Mouse (Mus musculus) adrenal gland, postnatal 10 days (tissue): ENCODE data around the gene Adam23. TPM values are rescaled to one million over a fixed set of nuclear protein-coding genes. Genes with fewer than 3 reads are reported as not detected.

Experiments
- DNase-seq: peaks from one replicate; pipeline ENCODE4 v3.0.0; 2021; ENCODE audit warnings: mixed read lengths
- long read RNA-seq, 2 experiments: library from polyadenylated mRNA; stranded (forward); transcript quantifications; one replicate each; pipeline ENCODE4 v2.0.0; 2021
- total RNA-seq, 2 experiments: library from RNA; stranded (reverse); gene quantifications; 2 replicates each; pipeline ENCODE4 v1.2.3; 2021

The Adam23 gene
- total RNA-seq: 10 to 100 TPM; 15.0 to 18.1 TPM
- long read RNA-seq, experiment 1, full-length matches to known transcripts: 1 of 4 reads
- long read RNA-seq, experiment 1, partial matches to known transcripts: 1 of 4 reads
- long read RNA-seq, experiment 1, other reads (novel, unspliced or antisense): 2 of 4 reads
- long read RNA-seq, experiment 2, full-length matches to known transcripts: 2 of 3 reads
- long read RNA-seq, experiment 2, partial matches to known transcripts: 0 of 3 reads
- long read RNA-seq, experiment 2, other reads (novel, unspliced or antisense): 1 of 3 reads

- DNase-seq: peak; percentile 43
Observed at GRCm38 (mm10) chr1:63445656-63446046, at the start of gene Adam23. Adam23 (plus strand) TSS chr1:63445891.

- peak; percentile 17 for DNase-seq
Observed at GRCm38 (mm10) chr1:63401130-63401529, 44.6 kb upstream of the Adam23 start.

- peak; percentile 79 for DNase-seq
Observed at GRCm38 (mm10) chr1:63403601-63404000, 42.1 kb upstream of the Adam23 start.

GRCm38 (mm10) chr1:63408344-63408743, 37.3 kb upstream of the Adam23 start:
- no peak for DNase-seq

GRCm38 (mm10) chr1:63418491-63418890, 27.2 kb upstream of the Adam23 start:
- DNase-seq: no peak

- DNase-seq: no peak
Observed at GRCm38 (mm10) chr1:63430668-63431067, 15.0 kb upstream of the Adam23 start.

- DNase-seq: no peak
Observed at GRCm38 (mm10) chr1:63431166-63431565, 14.5 kb upstream of the Adam23 start.

GRCm38 (mm10) chr1:63431842-63432241, 13.8 kb upstream of the Adam23 start:
- no peak for DNase-seq

- no peak for DNase-seq
Observed at GRCm38 (mm10) chr1:63434052-63434451, 11.6 kb upstream of the Adam23 start.

- DNase-seq: no peak
Observed at GRCm38 (mm10) chr1:63437529-63437928, 8.2 kb upstream of the Adam23 start.

GRCm38 (mm10) chr1:63442186-63442585, 3.5 kb upstream of the Adam23 start:
- DNase-seq: no peak

GRCm38 (mm10) chr1:63442616-63443015, 3.1 kb upstream of the Adam23 start:
- no peak for DNase-seq

- no peak for DNase-seq
Observed at GRCm38 (mm10) chr1:63445149-63445609, 512 bp upstream of the Adam23 start.

GRCm38 (mm10) chr1:63446047-63446704, 485 bp downstream of the Adam23 start:
- DNase-seq: peak; percentile 45

GRCm38 (mm10) chr1:63446721-63447120, 1.0 kb downstream of the Adam23 start:
- DNase-seq: no peak

GRCm38 (mm10) chr1:63450091-63450490, 4.4 kb downstream of the Adam23 start:
- DNase-seq: peak; percentile 54

GRCm38 (mm10) chr1:63453332-63453887, 7.7 kb downstream of the Adam23 start:
- DNase-seq: no peak

GRCm38 (mm10) chr1:63457801-63458519, 12.3 kb downstream of the Adam23 start:
- DNase-seq: no peak

GRCm38 (mm10) chr1:63459151-63459550, 13.5 kb downstream of the Adam23 start:
- no peak for DNase-seq

GRCm38 (mm10) chr1:63459926-63460325, 14.2 kb downstream of the Adam23 start:
- DNase-seq: no peak

- DNase-seq: no peak
Observed at GRCm38 (mm10) chr1:63464441-63464840, 18.8 kb downstream of the Adam23 start.

GRCm38 (mm10) chr1:63473272-63473671, 27.6 kb downstream of the Adam23 start:
- no peak for DNase-seq

- no peak for DNase-seq
Observed at GRCm38 (mm10) chr1:63473696-63474095, 28.0 kb downstream of the Adam23 start.
